Mouse (Mus musculus) liver, adult (tissue): ENCODE measurements around the gene Lrrc27.

Experiments used
- GATA4 ChIP-seq: IDR thresholded peaks from 2 replicates; pipeline ENCODE4 v1.6.1; 2014; ENCODE audit warnings: mild to moderate bottlenecking, low read length; ENCODE audit not compliant: insufficient replicate concordance

The Lrrc27 gene

GRCm38 (mm10) chr7:139212754-139213745 lies at the start of gene Lrrc27, which contains the start of gene Stk32c:
Lrrc27 (plus strand) TSS chr7:139212988.
Stk32c (minus strand) TSS chr7:139213307.
- no peak for TF ChIP-seq GATA4

GRCm38 (mm10) chr7:139164410-139164809 lies 48.4 kb upstream of the Lrrc27 start:
- no peak for TF ChIP-seq GATA4

- TF ChIP-seq GATA4: no peak
Measured at GRCm38 (mm10) chr7:139169143-139169542, 43.6 kb upstream of the Lrrc27 start.

GRCm38 (mm10) chr7:139179299-139179698 lies 33.5 kb upstream of the Lrrc27 start:
- TF ChIP-seq GATA4: no peak

GRCm38 (mm10) chr7:139180058-139180457 lies 32.7 kb upstream of the Lrrc27 start:
- no peak for TF ChIP-seq GATA4

- no peak for TF ChIP-seq GATA4
Measured at GRCm38 (mm10) chr7:139184396-139184795, 28.4 kb upstream of the Lrrc27 start.

- TF ChIP-seq GATA4: no peak
Measured at GRCm38 (mm10) chr7:139184846-139185245, 27.9 kb upstream of the Lrrc27 start.

- TF ChIP-seq GATA4: no peak
Measured at GRCm38 (mm10) chr7:139185971-139186370, 26.8 kb upstream of the Lrrc27 start.

GRCm38 (mm10) chr7:139186436-139186835 lies 26.4 kb upstream of the Lrrc27 start:
- TF ChIP-seq GATA4: no peak

- no peak for TF ChIP-seq GATA4
Measured at GRCm38 (mm10) chr7:139187277-139187676, 25.5 kb upstream of the Lrrc27 start.

- TF ChIP-seq GATA4: peak; percentile 20; the same call in 1 of the 2 replicates
Measured at GRCm38 (mm10) chr7:139187771-139188633, 24.8 kb upstream of the Lrrc27 start.

GRCm38 (mm10) chr7:139188634-139189207 lies 24.1 kb upstream of the Lrrc27 start:
- no peak for TF ChIP-seq GATA4

GRCm38 (mm10) chr7:139190616-139191015 lies 22.2 kb upstream of the Lrrc27 start:
- TF ChIP-seq GATA4: no peak

- TF ChIP-seq GATA4: no peak
Measured at GRCm38 (mm10) chr7:139191619-139192018, 21.2 kb upstream of the Lrrc27 start.

- no peak for TF ChIP-seq GATA4
Measured at GRCm38 (mm10) chr7:139197022-139197421, 15.8 kb upstream of the Lrrc27 start.
